Mouse (Mus musculus) cerebellum, adult 2 months (tissue): ENCODE results near the gene Crebrf. TPM values are rescaled to one million over a fixed set of nuclear protein-coding genes. Genes with fewer than 3 reads are reported as not detected.
A peak's percentile ranks its signal among the peaks of the same experiment; 100 is the strongest.

Experiments
- DNase-seq, 2 experiments: peaks; one replicate each; pipeline ENCODE4 v3.0.0; 2021
- H3K27ac ChIP-seq: fragments of 200-500 bp; 2 replicates; pipeline ENCODE4 v1.5.1; 2012; ENCODE audit warnings: low read length, control low read depth, inconsistent platforms; ENCODE audit not compliant: insufficient read depth
- H3K27me3 ChIP-seq: fragments of 200-500 bp; 2 replicates; pipeline ENCODE4 v1.6.1; 2012; ENCODE audit warnings: inconsistent platforms, mild to moderate bottlenecking, low read length, moderate library complexity; ENCODE audit not compliant: control insufficient read depth, insufficient read depth
- H3K4me1 ChIP-seq: fragments of 200-500 bp; 2 replicates; pipeline ENCODE4 v1.6.1; 2011; ENCODE audit warnings: low read length; ENCODE audit not compliant: control insufficient read depth, insufficient read depth
- H3K4me3 ChIP-seq: fragments of 200-500 bp; replicated peaks from 2 replicates; pipeline ENCODE3; 2011; ENCODE audit warnings: mild to moderate bottlenecking, low read depth, low read length, control low read depth; ENCODE audit not compliant: insufficient read depth
- CTCF ChIP-seq: fragments of 200-500 bp; IDR thresholded peaks from 2 replicates; pipeline ENCODE4 v1.5.1; 2011; ENCODE audit warnings: low read depth, mild to moderate bottlenecking, control low read depth, low read length, moderate library complexity, borderline replicate concordance; ENCODE audit not compliant: insufficient read depth
- POLR2A ChIP-seq: fragments of 200-500 bp; IDR thresholded peaks from 2 replicates; pipeline ENCODE4 v1.6.1; 2011; ENCODE audit warnings: low read length, control low read depth, borderline replicate concordance; ENCODE audit not compliant: insufficient read depth
- WGBS: fragments of 180-500 bp; shearing (Covaris S2); methylation state at CpG from one replicate; pipeline ENCODE4 v1.1.7; 2018; 5-methylcytosine and 5-hydroxymethylcytosine counted together
- polyA plus RNA-seq: library from polyadenylated mRNA; depleted of rRNA; stranded (reverse); fragments of >200 nt; gene quantifications from 2 replicates; pipeline ENCODE4 v1.2.3, GENCODE M21; 2012

Crebrf gene
- polyA plus RNA-seq, 1 experiment: 20.2 TPM

- 43% methylated on average over 3 of the region's 3 CpGs for WGBS
- DNase-seq: peak in 1 of 2 experiments; percentile 58
- Histone ChIP-seq H3K27me3 (no peaks in the 10 kb centered on the region), H3K4me1 (peaks cover 55% of the 10 kb centered on the region), H3K27ac (peak overlapping the region; percentile 100; the same call in 1 of the 2 replicates), H3K4me3 (no peak overlapping the region)
- TF ChIP-seq CTCF (no peak), POLR2A (no peak)
Measured at GRCm38 (mm10) chr17:26695193-26695592, 20.3 kb upstream of the Crebrf start.

- WGBS: 89% methylated on average over 5 of the region's 5 CpGs
- Histone ChIP-seq H3K4me3 (no peak overlapping the region), H3K4me1 (peaks cover 58% of the 10 kb centered on the region), H3K27ac (no peak overlapping the region), H3K27me3 (no peaks in the 10 kb centered on the region)
- TF ChIP-seq CTCF (peak; percentile 55), POLR2A (no peak)
- peak in 1 of 2 experiments; percentile 33 for DNase-seq
Measured at GRCm38 (mm10) chr17:26698846-26699245, 16.6 kb upstream of the Crebrf start.

GRCm38 (mm10) chr17:26699819-26700616, 15.4 kb upstream of the Crebrf start:
- Histone ChIP-seq H3K4me3 (no peak overlapping the region), H3K27me3 (no peaks in the 10 kb centered on the region), H3K4me1 (peaks cover 47% of the 10 kb centered on the region), H3K27ac (peak overlapping the region; percentile 75; the same call in 1 of the 2 replicates)
- peak; percentile 70 to 79 for DNase-seq
- WGBS: 52% methylated on average over 10 of the region's 10 CpGs
- TF ChIP-seq CTCF (no peak), POLR2A (no peak)

GRCm38 (mm10) chr17:26701565-26701964, 13.9 kb upstream of the Crebrf start:
- DNase-seq: peak in 1 of 2 experiments; percentile 51
- Histone ChIP-seq H3K4me1 (peaks cover 38% of the 10 kb centered on the region), H3K27ac (peak overlapping the region; percentile 24; the same call in 1 of the 2 replicates), H3K4me3 (no peak overlapping the region), H3K27me3 (no peaks in the 10 kb centered on the region)
- TF ChIP-seq CTCF (no peak), POLR2A (no peak)
- 39% methylated on average over 13 of the region's 13 CpGs for WGBS

GRCm38 (mm10) chr17:26702621-26703020, 12.8 kb upstream of the Crebrf start:
- peaks cover 43% of the 10 kb centered on the region for H3K4me1 ChIP-seq
- DNase-seq: peak in 1 of 2 experiments; percentile 59
- 73% methylated on average over 4 of the region's 4 CpGs for WGBS
- no peak for TF ChIP-seq POLR2A
- no peaks in the 10 kb centered on the region for H3K27me3 ChIP-seq
- no peak overlapping the region for H3K4me3 ChIP-seq
- H3K27ac ChIP-seq: peak overlapping the region; percentile 24; the same call in 1 of the 2 replicates

GRCm38 (mm10) chr17:26703671-26704070, 11.8 kb upstream of the Crebrf start:
- H3K27me3 ChIP-seq: no peaks in the 10 kb centered on the region
- H3K27ac ChIP-seq: no peak overlapping the region
- WGBS: 38% methylated on average over 4 of the region's 4 CpGs
- TF ChIP-seq CTCF (no peak), POLR2A (no peak)
- no peak overlapping the region for H3K4me3 ChIP-seq
- H3K4me1 ChIP-seq: peaks cover 46% of the 10 kb centered on the region
- DNase-seq: peak; percentile 69 to 77

GRCm38 (mm10) chr17:26705463-26706359, 9.7 kb upstream of the Crebrf start:
- TF ChIP-seq CTCF: no peak
- TF ChIP-seq POLR2A: no peak

More at GRCm38 (mm10) chr17:26705463-26706359, 9.7 kb upstream of the Crebrf start:
- DNase-seq: peak in 1 of 2 experiments; percentile 16
- H3K27ac ChIP-seq: no peak overlapping the region
- peaks cover 44% of the 10 kb centered on the region for H3K4me1 ChIP-seq
- WGBS: 69% methylated on average over 11 of the region's 11 CpGs
- H3K27me3 ChIP-seq: no peaks in the 10 kb centered on the region
- H3K4me3 ChIP-seq: no peak overlapping the region
